Mouse (Mus musculus) liver, adult 2 months (tissue): ENCODE data around the gene Zdhhc7.

Experiments used
- CTCF ChIP-seq: fragments of 200-500 bp; IDR thresholded peaks from 2 replicates; pipeline ENCODE4 v1.5.1; 2011; ENCODE audit warnings: low read depth, low read length, control low read depth
- POLR2A ChIP-seq: fragments of 200-500 bp; IDR thresholded peaks from 2 replicates; pipeline ENCODE4 v1.6.1; 2011; ENCODE audit warnings: low read length, control low read depth; ENCODE audit not compliant: insufficient read depth; ENCODE audit errors: extremely low read depth

GRCm38 (mm10) chr8:120037199-120037598 is 64.1 kb downstream of the Zdhhc7 start:
- TF ChIP-seq CTCF (no peak), POLR2A (no peak)
